In genomic region chr11:92354160-92354559, GRCm38 (mm10) we compare ENCODE assay signal across 28 mouse cellular contexts.
DNase-seq lines count a peak whose midpoint lies in the region; ATAC-seq lines count a peak whose summit lies in the region.
"Had no signal": no experiment of that assay in that cellular context is flagged by ENCODE, and none has a peak within 500 bp of the region (broad histone marks: within the 10 kb centered on the region; RNA-seq: fewer than 3 reads in every experiment).

No protein-coding gene starts in this region.

- no peak overlapping the region for H3K27ac ChIP-seq in heart, embryonic 12.5 days (ENCODE audit: poor library complexity, severe bottlenecking)
- H3K27ac ChIP-seq: embryonic facial prominence, embryonic 15.5 days; heart, adult 2 months; hindbrain, embryonic 13.5 days; kidney, embryonic 15.5 days; limb, embryonic 15.5 days; liver, embryonic 14.5 days; neural tube, embryonic 13.5 days; stomach, postnatal 0 days had no signal

- no peaks in the 10 kb centered on the region for H3K36me3 ChIP-seq in heart, embryonic 12.5 days
- H3K36me3 ChIP-seq: embryonic facial prominence, embryonic 15.5 days; hindbrain, embryonic 13.5 days; kidney, embryonic 15.5 days; limb, embryonic 15.5 days; neural tube, embryonic 13.5 days had no signal

- no peak for DNase-seq in cerebellum, postnatal 4 days (ENCODE audit: low spot score in 2 of 2)
- DNase-seq in left cerebral cortex, adult 11 months (ENCODE audit: low spot score): peak; percentile 7
- DNase-seq in left cerebral cortex, postnatal 4 days: no peak
- DNase-seq in cerebellum, adult 9-10 months: peak; percentile 8
- DNase-seq in retina, embryonic 14.5 days (ENCODE audit: low spot score): peak; percentile 19
- DNase-seq: adrenal gland, postnatal 25 days; gastrocnemius, postnatal 25 days; heart, adult 2 months; kidney, adult 11 months; kidney, postnatal 36 days; layer of hippocampus, postnatal 36 days; lung, embryonic 14.5 days; lung, postnatal 36 days; midbrain, embryonic 14.5 days; thymus, postnatal 14 days had no signal

- intact Hi-C loops in left cerebral cortex, postnatal 4 days (cut with DNase I): no loop called here

- H3K9ac ChIP-seq in heart, embryonic 12.5 days: no peak overlapping the region
- H3K9ac ChIP-seq: embryonic facial prominence, embryonic 15.5 days; hindbrain, embryonic 13.5 days; kidney, embryonic 15.5 days; limb, embryonic 15.5 days; liver, embryonic 14.5 days; lung, embryonic 14.5 days; neural tube, embryonic 13.5 days had no signal

- no peaks in the 10 kb centered on the region for H3K9me3 ChIP-seq in heart, embryonic 12.5 days (replicated peaks)
- H3K9me3 ChIP-seq: embryonic facial prominence, embryonic 15.5 days; hindbrain, embryonic 13.5 days; kidney, embryonic 15.5 days; limb, embryonic 15.5 days; megakaryocyte, embryonic 14.5 days; neural tube, embryonic 13.5 days had no signal

- no peak overlapping the region for H3K4me2 ChIP-seq in heart, embryonic 12.5 days
- H3K4me2 ChIP-seq: embryonic facial prominence, embryonic 15.5 days; hindbrain, embryonic 13.5 days; kidney, embryonic 15.5 days; limb, embryonic 15.5 days; lung, embryonic 14.5 days; neural tube, embryonic 13.5 days had no signal

- no peaks in the 10 kb centered on the region for H3K27me3 ChIP-seq in heart, embryonic 12.5 days (replicated peaks)
- H3K27me3 ChIP-seq: embryonic facial prominence, embryonic 15.5 days; hindbrain, embryonic 13.5 days; kidney, embryonic 15.5 days; limb, embryonic 15.5 days; megakaryocyte, embryonic 14.5 days; neural tube, embryonic 13.5 days had no signal

- H3K4me1 ChIP-seq in heart, embryonic 12.5 days (replicated peaks): no peaks in the 10 kb centered on the region
- H3K4me1 ChIP-seq: embryonic facial prominence, embryonic 15.5 days; hindbrain, embryonic 13.5 days; kidney, embryonic 15.5 days; limb, embryonic 15.5 days; megakaryocyte, embryonic 14.5 days; neural tube, embryonic 13.5 days had no signal

- 87% methylated on average over 2 of the region's 2 CpGs for WGBS in heart, embryonic 12.5 days

- H3K4me3 ChIP-seq in heart, embryonic 12.5 days: no peak overlapping the region
- H3K4me3 ChIP-seq: embryonic facial prominence, embryonic 15.5 days; heart, adult 2 months; hindbrain, embryonic 13.5 days; kidney, embryonic 15.5 days; limb, embryonic 15.5 days; megakaryocyte, embryonic 14.5 days; myocyte; neural tube, embryonic 13.5 days had no signal

- ATAC-seq in cerebellum, adult (ENCODE audit: insufficient number of reproducible peaks, low FRiP score, low TSS enrichment): 0 out of 2 replicates have a peak, but pooled peaks have one; percentile 52
- no peak for ATAC-seq in monocyte, adult 5-6 weeks (replicated peaks; ENCODE audit: insufficient number of reproducible peaks, low FRiP score, low TSS enrichment, poor library complexity, severe bottlenecking)
- no peak for ATAC-seq in heart, embryonic 12.5 days (ENCODE audit: insufficient number of reproducible peaks, low FRiP score)
- ATAC-seq: forebrain, embryonic 16.5 days had no signal

Comparison
In these comparisons a context has a peak if more than half of its experiments do, and no peak if none do; other contexts are left out.
1. DNase-seq: peak in left cerebral cortex, adult 11 months (single experiment), cerebellum, adult 9-10 months (single experiment) and retina, embryonic 14.5 days (single experiment); none in cerebellum, postnatal 4 days (0 of 2) and left cerebral cortex, postnatal 4 days (single experiment).